ENCODE assay signal across 13 mouse cellular contexts in the genomic region with DNA sequence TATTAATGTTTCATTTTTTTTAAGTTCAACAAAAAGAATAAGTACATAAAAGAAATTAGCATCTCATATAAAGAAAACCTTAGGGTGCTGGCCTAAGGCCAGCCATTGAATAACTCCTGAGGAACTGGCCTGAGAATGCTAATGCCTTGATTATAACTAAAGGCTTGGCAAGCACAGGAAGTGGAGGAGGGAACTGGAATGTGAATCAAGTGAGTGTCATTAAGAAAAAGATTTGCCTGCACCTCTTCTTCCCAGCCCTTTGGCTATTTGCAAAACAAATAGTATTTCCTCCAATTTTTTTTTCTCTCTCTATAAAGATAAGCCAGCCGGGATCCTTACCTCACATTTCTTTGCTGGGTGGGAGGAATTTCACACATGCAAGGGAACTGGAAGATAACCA.
DNase-seq lines count a peak whose midpoint lies in the region; ATAC-seq and TF ChIP-seq lines count a peak whose summit lies in the region.
"Had no signal": no experiment of that assay in that cellular context is flagged by ENCODE, and none has a peak within 500 bp of the region (broad histone marks: within the 10 kb centered on the region; RNA-seq: fewer than 3 reads in every experiment).

No protein-coding gene starts in this region.

- peaks cover 5% of the 10 kb centered on the region; the same call in 1 of the 2 replicates for H3K4me1 ChIP-seq in heart, postnatal 0 days (ENCODE audit: control insufficient read depth, insufficient read depth)
- peaks cover 4% of the 10 kb centered on the region; the same call in 1 of the 2 replicates for H3K4me1 ChIP-seq in lung, postnatal 0 days (ENCODE audit: insufficient read depth, low read depth, low read length)

- no peak for TF ChIP-seq POLR2A in brain, embryonic 14.5 days (IDR thresholded peaks at IDR 0.05; ENCODE audit: borderline replicate concordance, extremely low read depth, insufficient read depth, insufficient read length, poor library complexity, severe bottlenecking)

- intact Hi-C loops in heart, postnatal 36 days (cut with DNase I), result no loop called here

- H3K27ac ChIP-seq in heart, postnatal 0 days (ENCODE audit: low read depth), result no peak overlapping the region
- no peak overlapping the region for H3K27ac ChIP-seq in lung, postnatal 0 days (ENCODE audit: low read length)
- H3K27ac ChIP-seq: left cerebral cortex, adult 2 months; limb, embryonic 13.5 days; midbrain, embryonic 13.5 days had no signal

- H3K4me3 ChIP-seq in heart, postnatal 0 days (ENCODE audit: low read depth, low read length), result no peak overlapping the region
- no peak overlapping the region for H3K4me3 ChIP-seq in lung, postnatal 0 days (ENCODE audit: low read depth, low read length)
- H3K4me3 ChIP-seq: left cerebral cortex, adult 2 months; limb, embryonic 13.5 days; midbrain, embryonic 13.5 days had no signal

- H3K4me2 ChIP-seq in heart, postnatal 0 days (ENCODE audit: low read depth, low read length), result no peak overlapping the region
- no peak overlapping the region for H3K4me2 ChIP-seq in lung, postnatal 0 days (replicated peaks; ENCODE audit: low read depth, low read length)
- H3K4me2 ChIP-seq: limb, embryonic 13.5 days; midbrain, embryonic 13.5 days had no signal

- no peaks in the 10 kb centered on the region for H3K27me3 ChIP-seq in heart, postnatal 0 days (ENCODE audit: control insufficient read depth, insufficient read depth, low read length)
- H3K27me3 ChIP-seq in lung, postnatal 0 days (replicated peaks; ENCODE audit: insufficient read depth, low read length), result no peaks in the 10 kb centered on the region
- H3K27me3 ChIP-seq: limb, embryonic 13.5 days; midbrain, embryonic 13.5 days had no signal

- ATAC-seq in heart, postnatal 0 days (ENCODE audit: insufficient read depth, low read depth), result no peak; the same call in 1 of the 2 replicates
- 0 out of 2 replicates have a peak, but pooled peaks have one; percentile 15 for ATAC-seq in lung, postnatal 0 days
- ATAC-seq in megakaryocyte, adult 5-6 weeks (ENCODE audit: poor library complexity, severe bottlenecking), result no peak
- ATAC-seq: midbrain, embryonic 13.5 days had no signal

- 0 out of 2 replicates have a peak, but pooled peaks have one; percentile 56 for TF ChIP-seq EP300 in heart, postnatal 0 days (IDR thresholded peaks at IDR 0.05; ENCODE audit: low read depth)
- no peak for TF ChIP-seq EP300 in lung, postnatal 0 days (IDR thresholded peaks at IDR 0.05)

- WGBS in heart, postnatal 0 days, result 15% methylated on average over 1 of the region's 1 CpGs
- WGBS in lung, postnatal 0 days, result 11% methylated on average over 1 of the region's 1 CpGs

- no peaks in the 10 kb centered on the region for H3K9me3 ChIP-seq in heart, postnatal 0 days (replicated peaks; ENCODE audit: control insufficient read depth, low read length)
- no peaks in the 10 kb centered on the region for H3K9me3 ChIP-seq in lung, postnatal 0 days (ENCODE audit: low read length)
- H3K9me3 ChIP-seq: limb, embryonic 13.5 days; midbrain, embryonic 13.5 days had no signal

- no peak overlapping the region for H3K9ac ChIP-seq in heart, postnatal 0 days (replicated peaks; ENCODE audit: low read depth, low read length)
- no peak overlapping the region for H3K9ac ChIP-seq in lung, postnatal 0 days (replicated peaks; ENCODE audit: low read depth)
- H3K9ac ChIP-seq: limb, embryonic 13.5 days; midbrain, embryonic 13.5 days had no signal

- 0 out of 2 replicates have a peak, but pooled peaks cover 3% of the 10 kb centered on the region for H3K36me3 ChIP-seq in heart, postnatal 0 days (replicated peaks; ENCODE audit: control insufficient read depth, insufficient read depth, low read length)
- no peaks in the 10 kb centered on the region for H3K36me3 ChIP-seq in lung, postnatal 0 days (ENCODE audit: insufficient read depth, low read length)
- H3K36me3 ChIP-seq: limb, embryonic 13.5 days; midbrain, embryonic 13.5 days had no signal

- no peak for DNase-seq in heart, postnatal 0 days (ENCODE audit: low spot score)
- no peak for DNase-seq in heart, postnatal 36 days
- DNase-seq in lung, postnatal 0 days (ENCODE audit: low spot score), result peak; percentile 65
- DNase-seq in lung, adult 18-20 months, result no peak
- DNase-seq in brain, embryonic 14.5 days (ENCODE audit: low read depth), result peak; percentile 78
- DNase-seq in kidney, postnatal 14 days, result peak; percentile 50
- DNase-seq in gastrocnemius, adult 8-10 months (ENCODE audit: low spot score in 2 of 2), result no peak
- DNase-seq: cerebellum, adult 9-10 months; thymus, postnatal 36 days had no signal

- TF ChIP-seq CTCF in heart, postnatal 0 days (IDR thresholded peaks at IDR 0.05; ENCODE audit: low read depth), result no peak
- TF ChIP-seq CTCF in lung, postnatal 0 days (IDR thresholded peaks at IDR 0.05), result no peak
- no peak for TF ChIP-seq CTCF in brain, embryonic 14.5 days (IDR thresholded peaks at IDR 0.05; ENCODE audit: borderline replicate concordance, extremely low read depth, insufficient read depth, insufficient read length)

Comparison
In these comparisons a context has a peak if more than half of its experiments do, and no peak if none do; other contexts are left out.
1. DNase-seq: peak in lung, postnatal 0 days (single experiment), brain, embryonic 14.5 days (single experiment) and kidney, postnatal 14 days (single experiment); none in heart, postnatal 0 days (single experiment), heart, postnatal 36 days (0 of 2), lung, adult 18-20 months (0 of 2) and gastrocnemius, adult 8-10 months (0 of 2).